ENCODE assay signal across 22 mouse cellular contexts in the genomic region with DNA sequence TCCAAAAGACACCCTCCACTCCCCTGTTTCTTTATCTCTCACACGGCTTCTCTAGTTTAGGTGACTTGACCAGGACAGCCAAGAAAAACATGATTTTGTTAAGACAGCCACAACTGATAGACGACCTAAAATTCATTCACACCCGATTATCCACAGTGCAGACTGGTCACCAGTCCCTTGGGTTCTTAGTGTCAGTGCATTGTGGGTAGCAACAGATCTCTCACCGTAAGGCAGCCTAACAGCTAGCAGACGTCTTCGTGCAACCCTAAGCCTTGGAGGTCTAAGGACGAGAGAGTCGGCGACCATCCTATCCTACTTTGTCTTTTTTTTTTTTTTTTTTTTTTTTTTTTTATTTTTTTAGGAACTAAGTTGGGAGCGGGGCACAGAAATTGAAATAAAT.
"Had no signal": no experiment of that assay in that cellular context is flagged by ENCODE, and none has a peak within 500 bp of the region (broad histone marks: within the 10 kb centered on the region; RNA-seq: fewer than 3 reads in every experiment).

No protein-coding gene starts in this region.

- H3K4me3 ChIP-seq: heart, embryonic 10.5 days; heart, embryonic 12.5 days; hindbrain, embryonic 13.5 days; hindbrain, embryonic 15.5 days; intestine, embryonic 15.5 days; layer of hippocampus, adult 2 months; left cerebral cortex, adult 2 months; limb, embryonic 13.5 days; limb, embryonic 15.5 days; liver, embryonic 12.5 days had no signal

- H3K9ac ChIP-seq: heart, embryonic 12.5 days; hindbrain, embryonic 13.5 days; hindbrain, embryonic 15.5 days; intestine, embryonic 15.5 days; limb, embryonic 13.5 days; limb, embryonic 15.5 days; liver, embryonic 12.5 days; liver, embryonic 14.5 days had no signal

- ATAC-seq: inflammation-experienced regulatory T-cells, adult 6 months; intestine, embryonic 15.5 days; intestine, postnatal 0 days; liver, embryonic 12.5 days had no signal

- H3K4me2 ChIP-seq: heart, embryonic 12.5 days; hindbrain, embryonic 13.5 days; hindbrain, embryonic 15.5 days; intestine, embryonic 15.5 days; limb, embryonic 13.5 days; limb, embryonic 15.5 days; liver, embryonic 12.5 days had no signal

- H3K4me1 ChIP-seq: heart, embryonic 10.5 days; hindbrain, embryonic 15.5 days; liver, embryonic 12.5 days had no signal

- H3K36me3 ChIP-seq: heart, embryonic 10.5 days; hindbrain, embryonic 13.5 days; hindbrain, embryonic 15.5 days; liver, embryonic 12.5 days had no signal

- H3K27ac ChIP-seq: heart, embryonic 10.5 days; hindbrain, embryonic 13.5 days; hindbrain, embryonic 15.5 days; intestine, embryonic 15.5 days; left cerebral cortex, adult 2 months; limb, embryonic 13.5 days; limb, embryonic 15.5 days; liver, embryonic 12.5 days; liver, embryonic 14.5 days had no signal

- H3K27me3 ChIP-seq: heart, embryonic 12.5 days; hindbrain, embryonic 13.5 days; hindbrain, embryonic 15.5 days; intestine, embryonic 15.5 days; limb, embryonic 13.5 days; limb, embryonic 15.5 days; liver, embryonic 12.5 days had no signal

- DNase-seq: gastrocnemius, postnatal 14 days; gastrocnemius, postnatal 36 days; heart, adult 18-20 months; heart, postnatal 14 days; heart, postnatal 36 days; kidney, adult 18-20 months; kidney, postnatal 10 days; kidney, postnatal 25 days; kidney, postnatal 4 days had no signal

- H3K9me3 ChIP-seq: heart, embryonic 10.5 days; hindbrain, embryonic 13.5 days; hindbrain, embryonic 15.5 days; intestine, embryonic 15.5 days; limb, embryonic 13.5 days; limb, embryonic 15.5 days; liver, embryonic 12.5 days had no signal
